Mouse (Mus musculus) left cerebral cortex, postnatal 4 days (tissue): ENCODE data around the gene Gsg1l. TPM values are rescaled to one million over a fixed set of nuclear protein-coding genes. Genes with fewer than 3 reads are reported as not detected.

Source experiments
- DNase-seq: peaks from one replicate; pipeline ENCODE4 v3.0.0-alpha.2; 2022
- intact Hi-C: fragments of 180-260 bp; cut with DNase I; formaldehyde crosslinking; loops from one replicate; pipeline ENCODE4 v1.15.1; 2025
- total RNA-seq, 2 experiments: library from RNA; stranded (reverse); gene quantifications; 2 replicates each; pipeline ENCODE4 v1.2.3; 2021

The Gsg1l gene
- total RNA-seq, 2 experiments from 2014 or later = 16.4 to 19.2 TPM

DNA sequence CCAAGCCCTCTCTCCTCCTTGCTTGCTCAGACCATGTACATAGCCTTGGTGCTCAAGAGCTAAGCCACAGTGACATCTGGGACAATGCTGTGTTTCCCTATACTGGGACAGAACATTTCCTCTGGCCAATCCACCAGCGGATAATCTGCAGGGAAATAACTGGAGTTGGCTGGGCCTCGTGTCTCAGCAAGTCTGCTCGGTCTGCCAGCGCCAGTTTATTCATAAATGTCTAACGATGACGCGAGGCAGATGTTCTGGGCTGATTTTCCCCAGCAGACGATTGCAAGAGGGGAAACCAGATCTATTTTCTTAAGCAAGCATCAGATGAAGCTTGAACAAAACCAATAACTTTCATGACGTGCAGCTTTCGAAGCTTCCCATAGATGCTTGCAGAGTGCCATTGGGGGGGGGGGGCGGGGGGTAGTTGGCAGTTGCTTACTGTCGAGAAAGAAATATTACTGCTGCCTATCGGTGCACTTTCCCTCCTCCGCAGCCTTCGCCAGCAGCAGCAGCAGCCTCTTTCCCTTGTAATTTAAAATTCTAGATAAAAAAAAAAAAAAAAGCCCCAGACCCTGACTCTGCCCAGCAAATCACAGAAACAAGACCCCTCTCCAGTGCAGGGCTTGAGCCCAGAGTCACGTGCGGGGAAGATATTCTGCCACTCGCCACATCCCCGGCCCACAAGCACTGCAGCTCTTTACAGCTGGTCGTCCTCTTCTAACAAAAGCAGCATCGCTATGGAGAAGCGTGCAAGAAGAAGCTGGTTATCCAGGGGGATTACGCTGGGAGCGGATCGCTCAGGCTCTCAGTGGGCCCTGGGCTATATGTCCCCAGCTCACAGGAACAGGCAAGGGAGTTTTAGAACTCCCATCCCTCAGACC is 43.6 kb downstream of the Gsg1l start:
- intact Hi-C loops = no loop called here
- DNase-seq = no peak

GRCm38 (mm10) chr7:126035332-126035731 is 46.9 kb downstream of the Gsg1l start:
- intact Hi-C loops = no loop called here
- DNase-seq = peak; percentile 54

DNA sequence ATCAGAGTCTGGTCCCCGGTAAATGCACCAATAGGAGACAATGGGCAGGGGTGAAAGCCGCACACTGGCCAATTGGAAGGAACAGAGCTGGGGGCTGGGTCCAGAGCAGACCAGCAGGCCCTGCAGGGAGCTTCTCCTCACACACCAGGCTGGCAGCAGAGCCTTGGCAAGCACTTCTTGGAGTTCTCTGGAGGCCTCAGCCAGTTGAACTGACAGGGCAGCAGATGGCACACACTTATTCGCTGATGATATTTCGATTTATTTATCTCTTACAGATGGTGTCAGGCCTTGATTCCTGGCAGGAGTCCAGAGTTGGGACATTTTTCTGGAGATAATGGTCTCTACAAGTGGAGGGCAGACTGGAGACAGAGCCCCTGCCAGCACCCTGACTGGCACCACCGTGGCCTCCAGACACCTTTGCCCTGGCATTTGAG is 49.4 kb downstream of the Gsg1l start:
- peak; percentile 89 for DNase-seq
- intact Hi-C loops = no loop called here

DNA sequence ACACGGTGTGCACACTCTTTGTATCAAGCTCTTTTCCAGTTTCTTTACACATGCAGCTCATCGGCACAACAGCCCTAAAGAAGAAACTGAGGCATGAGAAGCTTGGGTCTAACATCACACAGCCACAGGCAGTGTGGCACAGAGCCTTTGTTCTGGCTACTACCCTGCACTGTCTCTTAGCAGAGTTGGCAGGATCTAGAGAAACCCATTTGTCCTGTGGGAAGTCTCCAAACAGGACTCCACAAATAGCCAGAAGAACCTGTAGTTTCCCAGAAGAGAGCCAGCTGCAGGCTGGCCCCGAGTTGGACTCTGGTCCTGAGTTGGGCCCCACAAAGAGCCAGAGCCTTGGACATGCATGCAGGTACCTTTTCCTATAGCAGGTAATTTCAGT is 49.9 kb downstream of the Gsg1l start:
- DNase-seq = no peak
- intact Hi-C loops = no loop called here

DNA sequence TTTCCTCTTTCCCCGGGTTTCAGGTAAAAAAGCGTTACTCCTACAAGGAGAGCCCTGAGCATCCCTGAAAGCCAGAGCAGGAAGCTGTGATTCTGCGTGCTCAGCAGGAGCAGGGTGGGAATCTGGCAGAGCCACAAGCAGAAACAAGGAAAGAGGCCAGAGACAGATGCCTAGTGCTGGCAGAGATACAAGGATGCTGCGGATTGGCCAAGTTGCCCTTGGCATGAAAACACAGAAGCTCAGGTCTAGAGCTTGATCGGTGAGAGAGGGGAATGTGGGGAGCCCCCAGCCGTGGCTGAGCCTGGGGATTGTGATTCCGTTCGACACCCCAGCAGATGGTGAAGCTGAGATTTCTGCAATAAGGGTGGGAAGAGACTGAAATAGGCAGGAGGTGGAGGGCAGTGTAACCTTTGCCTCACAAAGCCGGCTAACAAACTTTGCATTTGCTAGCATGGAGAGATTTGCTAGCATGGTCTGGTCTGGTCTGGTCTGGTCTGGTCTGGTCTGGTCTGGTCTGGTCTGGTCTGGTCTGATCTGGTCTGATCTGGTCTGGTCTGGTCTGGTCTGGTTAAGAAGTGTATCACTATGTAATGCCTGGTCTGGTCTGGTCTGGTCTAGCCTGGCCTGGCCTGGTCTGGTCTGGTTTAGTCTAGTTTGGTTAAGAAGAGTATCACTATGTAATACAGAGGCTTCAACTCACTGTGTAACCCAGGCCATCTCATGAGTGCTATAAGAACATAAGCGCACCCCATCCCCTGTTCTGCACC is 50.4 kb downstream of the Gsg1l start:
- intact Hi-C loops = no loop called here
- peak; percentile 89 for DNase-seq

DNA sequence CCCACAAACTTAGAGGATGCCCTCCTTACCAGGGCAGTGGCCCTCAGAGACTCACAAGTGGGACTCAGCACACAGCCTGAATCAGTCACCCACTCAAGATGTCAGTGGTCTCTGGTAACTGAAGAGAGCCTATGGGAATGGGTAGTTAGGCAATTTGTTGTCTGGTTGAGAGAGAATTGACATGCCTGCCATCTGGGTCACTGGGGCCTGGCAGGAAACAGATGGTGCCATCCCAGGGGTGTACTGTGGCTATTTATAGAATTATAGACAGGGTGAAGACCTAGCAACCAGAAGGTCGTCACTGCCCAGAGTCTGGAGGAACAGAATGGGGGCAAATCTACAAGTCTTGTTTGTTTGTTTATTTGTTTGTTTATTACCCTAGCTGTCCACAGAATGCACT is 54.8 kb downstream of the Gsg1l start:
- intact Hi-C loops = no loop called here
- peak; percentile 48 for DNase-seq

- DNase-seq = no peak
- intact Hi-C loops = no loop called here
These were observed 55.6 kb downstream of the Gsg1l start for GRCm38 (mm10) chr7:126026600-126026999.

GRCm38 (mm10) chr7:126019966-126020365 is 62.2 kb downstream of the Gsg1l start:
- intact Hi-C loops = no loop called here
- DNase-seq = no peak

GRCm38 (mm10) chr7:126019321-126019720 is 62.9 kb downstream of the Gsg1l start:
- intact Hi-C loops = no loop called here
- no peak for DNase-seq

GRCm38 (mm10) chr7:126017455-126017854 is 64.8 kb downstream of the Gsg1l start:
- intact Hi-C loops = no loop called here
- no peak for DNase-seq

DNA sequence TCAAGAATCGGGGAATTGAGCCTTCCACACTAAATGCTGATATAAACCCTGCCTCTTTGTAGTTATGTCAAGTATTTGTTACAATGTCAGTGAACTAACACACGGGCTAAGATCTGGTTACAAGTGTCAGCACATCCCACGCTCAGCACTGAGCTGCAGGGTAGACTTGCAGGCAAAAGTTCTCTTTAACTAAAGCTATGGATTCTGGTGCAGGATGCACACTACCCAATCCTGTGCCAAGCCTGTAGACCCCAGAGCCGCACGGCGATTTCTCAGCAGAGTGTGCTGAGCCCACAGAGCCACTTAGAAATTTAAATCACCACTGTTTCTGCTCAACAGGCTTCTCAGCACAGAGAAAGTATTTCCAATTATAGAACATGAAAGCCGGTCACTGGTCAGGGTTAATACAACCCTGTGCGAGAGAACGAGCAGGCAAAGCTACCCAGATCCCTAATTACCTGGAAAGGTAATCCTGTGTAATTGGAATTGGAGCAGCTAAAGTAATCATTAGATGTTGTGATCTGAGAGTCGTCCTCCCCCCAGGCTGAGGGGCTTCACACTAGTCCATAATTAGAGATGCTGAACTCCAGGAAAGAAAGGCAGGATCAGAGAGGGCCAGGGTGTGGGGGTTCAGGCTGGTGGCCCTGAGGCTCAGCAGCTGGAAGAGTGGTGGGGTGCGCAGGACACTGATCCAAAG is 69.7 kb downstream of the Gsg1l start:
- intact Hi-C loops = no loop called here
- no peak for DNase-seq

DNA sequence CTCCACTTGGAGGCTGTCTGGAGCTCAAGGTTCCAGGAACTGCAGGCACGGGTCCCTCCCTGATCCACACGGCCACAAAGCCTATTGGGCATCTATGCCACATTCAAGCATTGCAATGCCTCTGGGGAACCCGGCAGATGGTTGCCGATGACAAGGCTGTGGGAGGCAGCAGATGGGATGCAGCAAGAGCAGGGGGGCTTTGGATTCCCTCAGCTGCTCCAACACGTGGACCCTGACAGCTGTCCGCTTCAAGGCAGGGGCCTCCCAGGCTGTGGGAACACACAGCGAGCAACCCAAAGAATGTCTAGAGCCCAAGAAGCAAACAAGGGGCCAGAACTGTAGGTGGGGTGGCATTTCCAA is 73.4 kb downstream of the Gsg1l start:
- intact Hi-C loops = no loop called here
- DNase-seq = peak; percentile 91

DNA sequence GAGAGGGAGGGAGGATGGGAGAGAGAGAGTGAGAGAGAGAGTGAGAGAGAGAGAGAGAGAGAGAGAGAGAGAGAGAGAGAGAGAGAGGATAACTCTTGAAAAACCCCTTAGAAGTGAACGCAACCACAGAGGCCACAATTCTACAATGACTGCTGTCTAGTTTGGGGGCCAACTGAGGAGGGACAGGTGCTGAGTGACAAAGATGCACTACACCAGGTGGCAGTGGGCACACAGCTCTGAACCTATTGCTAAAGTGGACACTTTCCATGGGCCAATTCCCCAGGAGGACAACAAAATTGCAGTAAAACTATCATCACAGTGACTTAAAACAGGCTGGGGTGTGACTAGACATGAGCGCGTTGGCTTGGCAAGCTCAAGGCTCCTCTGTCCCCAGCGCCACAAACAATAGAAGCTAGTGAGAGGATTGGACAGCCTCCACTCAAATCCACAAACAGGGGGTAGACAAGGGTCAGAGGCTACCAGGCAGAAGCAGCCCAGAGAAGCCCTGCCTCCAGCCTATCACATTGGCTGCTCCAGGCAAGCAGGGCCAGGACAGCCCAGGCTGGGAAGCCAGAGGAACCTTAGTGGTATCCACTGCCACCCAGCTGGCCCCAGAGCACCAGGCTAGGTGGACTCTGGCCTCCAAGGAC is 73.9 kb downstream of the Gsg1l start:
- intact Hi-C loops = no loop called here
- no peak for DNase-seq

GRCm38 (mm10) chr7:126007132-126007910 is 74.9 kb downstream of the Gsg1l start:
- no peak for DNase-seq
- intact Hi-C loops = no loop called here

GRCm38 (mm10) chr7:126005274-126005673 is 76.9 kb downstream of the Gsg1l start:
- DNase-seq = no peak
- intact Hi-C loops = no loop called here

DNA sequence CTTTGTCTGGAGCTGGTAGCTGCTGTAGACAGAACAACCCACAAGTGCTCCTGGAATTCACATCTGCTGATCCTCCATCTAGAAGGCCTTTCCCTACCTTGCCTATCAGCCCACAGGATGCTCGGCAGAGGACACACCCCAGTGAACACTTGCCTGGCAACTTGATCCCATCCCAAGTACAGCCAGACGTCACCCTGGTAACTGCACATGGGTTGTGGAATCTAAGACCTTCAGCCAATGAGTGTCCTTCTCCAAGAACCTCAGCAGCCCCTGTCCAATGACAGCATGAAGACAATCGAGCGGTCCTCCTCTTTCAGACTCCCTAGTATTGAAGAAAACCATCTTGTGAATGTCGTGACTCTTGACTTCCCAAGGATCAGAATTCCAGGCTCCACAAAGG is 80.5 kb downstream of the Gsg1l start:
- no peak for DNase-seq
- intact Hi-C loops = no loop called here

DNA sequence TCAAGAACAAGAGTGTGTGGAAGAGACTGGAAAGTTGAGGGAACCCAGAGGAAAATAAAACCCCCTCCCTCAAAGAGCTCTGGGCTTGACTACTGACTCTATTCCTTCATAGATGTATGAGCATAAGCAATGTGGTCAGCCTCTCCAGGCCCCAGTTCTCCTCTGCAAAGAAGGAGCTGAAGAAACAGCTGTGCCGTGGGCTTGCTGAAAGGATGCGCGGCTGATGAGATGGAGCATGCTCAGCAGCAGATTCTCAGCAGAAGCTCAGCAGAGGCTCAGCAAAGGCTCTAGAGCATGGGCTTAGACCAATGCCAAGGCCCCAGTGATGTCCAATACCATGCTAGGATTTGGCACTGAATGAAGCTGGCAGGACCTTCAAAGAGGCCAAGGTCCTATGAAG is 82.3 kb downstream of the Gsg1l start:
- no peak for DNase-seq
- intact Hi-C loops = no loop called here

DNA sequence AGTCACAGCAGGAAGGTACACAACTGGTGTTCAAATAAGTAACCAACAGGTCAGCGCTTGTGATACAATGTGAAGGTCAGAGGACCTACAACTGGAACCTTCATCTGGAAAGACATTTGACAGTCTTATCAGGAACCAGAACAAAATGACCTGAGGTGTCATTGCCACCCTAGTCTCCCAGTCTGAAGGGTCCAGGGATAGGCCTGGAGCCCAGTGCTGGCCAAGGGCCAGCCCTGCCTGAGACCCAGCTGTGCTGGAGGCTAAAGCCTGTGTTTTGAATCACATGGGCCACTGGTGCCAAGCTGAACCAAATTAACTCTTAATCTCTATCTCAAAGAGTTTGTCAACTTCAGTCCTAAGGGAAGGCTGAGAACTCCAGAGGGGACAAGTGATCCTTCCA is 86.1 kb downstream of the Gsg1l start:
- intact Hi-C loops = no loop called here

DNA sequence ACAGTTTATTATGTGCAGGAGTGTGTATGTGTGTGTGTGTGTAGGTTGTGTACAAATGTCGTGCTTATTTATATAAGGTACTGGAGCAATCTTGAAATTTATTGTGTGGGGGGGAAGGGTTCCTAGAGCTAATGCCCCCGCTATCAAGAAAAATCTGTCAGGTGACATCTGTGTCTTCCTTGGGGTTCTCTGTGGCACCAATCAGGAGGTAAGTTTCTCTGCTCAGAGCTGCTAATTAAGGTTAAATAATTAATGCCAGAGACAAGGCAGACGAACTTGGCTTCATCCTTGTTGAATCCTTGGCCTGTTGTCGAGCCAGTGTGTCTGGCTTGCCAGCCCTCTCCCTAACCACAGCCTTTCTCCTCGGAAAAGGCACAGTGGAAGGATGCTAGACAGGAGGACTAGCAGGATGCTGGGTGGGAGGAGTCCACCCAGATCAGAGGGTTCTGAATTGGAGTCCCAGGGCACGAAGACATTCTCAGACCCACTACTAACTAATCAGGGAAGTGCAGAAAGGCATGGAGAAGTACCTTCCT is 89.8 kb downstream of the Gsg1l start:
- intact Hi-C loops = no loop called here
- DNase-seq = no peak

More for the DNA sequence above, 86.1 kb downstream of the Gsg1l start:
- DNase-seq = no peak

GRCm38 (mm10) chr7:125991846-125992245 is 90.4 kb downstream of the Gsg1l start:
- intact Hi-C loops = no loop called here
- no peak for DNase-seq
